Mouse (Mus musculus) lung, adult 2 months (tissue): ENCODE results near the gene Dapk3. TPM values are rescaled to one million over a fixed set of nuclear protein-coding genes. Genes with fewer than 3 reads are reported as not detected.
"Not testable (repeated sequence)": the region's sequence is repeated elsewhere in the genome, so short reads cannot be mapped to it uniquely, and the experiment has no call there.

Source experiments
- DNase-seq: peaks from one replicate; pipeline ENCODE4 v3.0.0; 2022
- H3K4me1 ChIP-seq: fragments of 200-500 bp; 2 replicates; pipeline ENCODE4 v1.6.1; 2011; ENCODE audit warnings: low read length; ENCODE audit not compliant: control insufficient read depth, insufficient read depth
- H3K4me3 ChIP-seq: fragments of 200-500 bp; replicated peaks from 2 replicates; pipeline ENCODE3; 2011; ENCODE audit warnings: low read depth, mild to moderate bottlenecking, control low read depth, low read length; ENCODE audit errors: extremely low read depth
- CTCF ChIP-seq: fragments of 200-500 bp; IDR thresholded peaks from 2 replicates; pipeline ENCODE4 v1.5.1; 2011; ENCODE audit warnings: mild to moderate bottlenecking, low read length, control low read depth; ENCODE audit not compliant: insufficient read depth
- POLR2A ChIP-seq: fragments of 200-500 bp; IDR thresholded peaks from 2 replicates; pipeline ENCODE4 v1.6.1; 2011; ENCODE audit warnings: low read depth, mild to moderate bottlenecking, control low read depth, low read length, borderline replicate concordance; ENCODE audit errors: extremely low read depth
- WGBS: fragments of 180-500 bp; shearing (Covaris S2); methylation state at CpG from one replicate; pipeline ENCODE4 v1.1.7; 2018; 5-methylcytosine and 5-hydroxymethylcytosine counted together
- polyA plus RNA-seq: library from polyadenylated mRNA; depleted of rRNA; stranded (reverse); fragments of >200 nt; gene quantifications from 2 replicates; pipeline ENCODE4 v1.2.3, GENCODE M21; 2012

Gene Dapk3
- polyA plus RNA-seq, 1 experiment = 70.4 TPM

DNA sequence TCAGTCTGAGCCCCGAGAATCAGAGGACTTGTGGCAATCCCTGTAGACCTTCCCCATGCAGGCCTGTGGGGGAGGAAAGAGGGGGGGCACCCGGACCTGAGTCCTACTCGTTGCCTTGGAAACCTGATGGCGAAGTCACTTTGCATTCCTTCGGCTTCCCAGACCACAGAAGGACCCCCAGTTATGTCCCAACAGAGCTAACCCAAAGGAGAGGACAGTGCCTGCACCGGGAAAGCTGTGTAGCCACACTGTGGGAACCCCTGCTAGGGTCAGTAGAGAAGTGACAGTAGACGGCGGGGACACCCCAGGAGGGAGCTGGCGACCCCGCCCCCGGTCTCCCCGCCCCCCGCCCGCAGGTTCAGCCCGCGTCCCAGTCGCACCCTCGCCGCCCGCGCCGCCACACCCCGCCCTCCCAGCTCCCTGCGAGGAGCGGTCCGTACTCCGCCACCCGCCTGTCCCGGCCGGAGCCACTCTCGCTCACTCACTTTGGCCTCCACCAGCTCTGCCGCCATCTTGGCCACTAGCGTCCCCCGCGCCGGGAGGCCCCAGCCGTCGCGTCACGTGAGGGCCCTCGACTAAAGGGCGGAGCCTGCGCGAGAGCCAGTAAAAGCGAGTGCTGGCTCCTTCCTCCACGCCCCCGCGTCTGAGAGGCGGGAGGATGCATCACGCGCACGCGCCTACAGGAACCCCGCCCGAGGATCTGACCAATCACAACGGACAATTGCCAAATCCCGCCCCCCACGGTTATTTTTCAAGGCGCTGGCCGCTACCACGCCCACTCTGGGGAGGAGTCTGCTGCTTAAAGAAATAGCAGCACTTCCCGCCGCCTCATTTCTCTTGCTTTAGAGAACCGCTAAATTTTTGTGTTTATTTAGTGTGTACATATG lies 15.4 kb upstream of the Dapk3 start, which contains the start of gene Pias4:
Gene Pias4, minus strand, starts transcription at position 724 of the 887 bp plus-strand sequence.
- H3K4me1 ChIP-seq = peaks cover 11% of the 10 kb centered on the region
- DNase-seq = peak; percentile 100
- under 1% methylated on average over 51 of the region's 64 CpGs for WGBS
- H3K4me3 ChIP-seq = peak within 1 kb of the TSS; percentile 88
- TF ChIP-seq CTCF (no peak), POLR2A (peak; percentile 94)

- WGBS = 11% methylated on average over 5 of the region's 5 CpGs
- TF ChIP-seq POLR2A = no peak
- no peak for TF ChIP-seq CTCF
- H3K4me1 ChIP-seq = peaks cover 14% of the 10 kb centered on the region
- peak overlapping the region; percentile 53 for H3K4me3 ChIP-seq
- no peak for DNase-seq
These were observed 14.7 kb upstream of the Dapk3 start for GRCm38 (mm10) chr10:81168087-81168431.

DNA sequence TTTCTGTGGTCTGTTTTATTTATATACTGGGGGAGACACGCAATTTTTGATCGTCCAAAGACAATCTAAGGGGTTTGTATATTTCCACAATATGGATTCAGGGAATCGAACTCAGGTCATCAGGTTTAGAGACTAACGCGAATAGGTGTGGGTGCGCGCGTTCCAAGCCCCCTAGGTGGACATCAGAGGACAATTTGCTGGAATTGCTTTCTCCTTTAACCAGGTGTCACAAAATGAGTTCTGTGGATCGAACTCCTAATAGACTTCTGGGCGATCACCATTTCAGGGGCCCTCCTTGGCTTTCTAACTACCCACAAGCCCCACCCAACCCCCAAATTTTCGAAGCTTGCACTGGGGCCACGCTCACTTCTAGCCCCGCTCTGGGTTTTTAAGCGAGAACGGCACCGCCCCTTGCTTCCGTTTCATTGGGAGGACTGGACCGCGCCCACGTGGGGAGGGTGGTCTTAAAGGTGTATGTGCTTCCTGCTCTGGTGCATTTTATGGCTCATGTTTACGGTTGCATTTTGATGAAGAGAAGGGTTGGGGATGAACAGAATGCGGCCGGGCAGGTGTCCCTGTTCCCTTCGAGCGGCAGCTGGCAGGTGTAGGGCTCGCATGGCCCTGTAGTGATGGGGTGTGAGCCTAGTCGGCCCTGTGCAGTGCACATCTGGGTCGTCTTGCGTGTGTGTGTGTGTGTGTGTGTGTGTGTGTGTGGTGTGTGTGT lies 14.1 kb upstream of the Dapk3 start:
- peak; percentile 83 for DNase-seq
- under 1% methylated on average over 29 of the region's 29 CpGs for WGBS
- TF ChIP-seq CTCF (no peak), POLR2A (peak; percentile 35; the same call in 1 of the 2 replicates)
- peaks cover 14% of the 10 kb centered on the region for H3K4me1 ChIP-seq
- peak overlapping the region; percentile 88 for H3K4me3 ChIP-seq

GRCm38 (mm10) chr10:81169411-81169900 lies 13.3 kb upstream of the Dapk3 start:
- WGBS = 8% methylated on average over 14 of the region's 14 CpGs
- H3K4me3 ChIP-seq, DNase-seq: not testable (repeated sequence)
- H3K4me1 ChIP-seq = peaks cover 15% of the 10 kb centered on the region

DNA sequence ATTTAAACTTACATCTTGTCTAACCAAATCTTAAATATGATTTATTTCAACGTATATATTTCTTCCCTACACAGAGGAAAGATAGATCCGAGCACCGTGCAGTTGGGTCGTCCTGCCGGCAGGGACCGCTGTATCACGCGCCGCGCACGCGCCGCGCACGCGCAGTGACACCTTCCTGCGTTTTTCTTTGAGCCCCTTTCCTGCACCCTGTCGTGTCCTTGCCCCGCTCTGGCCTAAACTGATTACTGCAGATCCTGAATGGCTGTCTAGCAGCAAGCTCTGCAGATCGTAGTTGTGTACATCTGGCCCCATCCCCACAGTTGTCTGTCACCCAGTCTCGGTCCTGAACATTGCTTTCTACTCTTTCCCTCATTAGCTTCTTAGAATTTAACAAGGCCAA lies 9.7 kb upstream of the Dapk3 start:
- Histone ChIP-seq H3K4me1 (peaks cover 19% of the 10 kb centered on the region), H3K4me3 (peak overlapping the region; percentile 42)
- TF ChIP-seq POLR2A (peak; percentile 77; the same call in 1 of the 2 replicates), CTCF (peak; percentile 84)
- peak; percentile 78 for DNase-seq
- WGBS = 13% methylated on average over 21 of the region's 21 CpGs

- TF ChIP-seq POLR2A (peak; percentile 41; the same call in 1 of the 2 replicates), CTCF (peak; percentile 100)
- peak overlapping the region; percentile 47 for H3K4me3 ChIP-seq
- DNase-seq = peak; percentile 88
- H3K4me1 ChIP-seq = peaks cover 21% of the 10 kb centered on the region
- WGBS = 6% methylated on average over 29 of the region's 29 CpGs
These were observed 8.0 kb upstream of the Dapk3 start for GRCm38 (mm10) chr10:81174617-81175344.

- H3K4me3 ChIP-seq, DNase-seq: not testable (repeated sequence)
- H3K4me1 ChIP-seq = peaks cover 21% of the 10 kb centered on the region
- WGBS = 4% methylated on average over 4 of the region's 4 CpGs
These were observed 7.5 kb upstream of the Dapk3 start for GRCm38 (mm10) chr10:81175345-81175701.

- 3% methylated on average over 13 of the region's 13 CpGs for WGBS
- TF ChIP-seq CTCF (no peak), POLR2A (no peak)
- Histone ChIP-seq H3K4me1 (peaks cover 21% of the 10 kb centered on the region), H3K4me3 (peak overlapping the region; percentile 50)
- no peak for DNase-seq
These were observed 6.8 kb upstream of the Dapk3 start for GRCm38 (mm10) chr10:81175936-81176465.

GRCm38 (mm10) chr10:81176466-81177271 lies 6.1 kb upstream of the Dapk3 start, which contains the start of gene Eef2:
Gene Eef2 (plus strand): TSS chr10:81176631.
- TF ChIP-seq POLR2A = peak; percentile 99
- TF ChIP-seq CTCF = no peak
- DNase-seq = peak; percentile 99
- Histone ChIP-seq H3K4me1 (peaks cover 21% of the 10 kb centered on the region), H3K4me3 (peak within 1 kb of the TSS; percentile 96)
- WGBS = under 1% methylated on average over 77 of the region's 77 CpGs
